Mouse (Mus musculus): ENCODE results near the gene Laptm5.

- no peak for TF ChIP-seq CTCF (IDR thresholded peaks at IDR 0.05; ENCODE audit: extremely low read depth, insufficient read depth, insufficient read length, insufficient replicate concordance)
- no peak for TF ChIP-seq POLR2A (IDR thresholded peaks at IDR 0.05; ENCODE audit: low read depth, low read length)
Observed at GRCm38 (mm10) chr4:130959678-130960077, 46.8 kb downstream of the Laptm5 start.
